Mouse (Mus musculus) heart, embryonic 10.5 days (tissue): ENCODE measurements around the gene 1700011L22Rik. TPM values are rescaled to one million over a fixed set of nuclear protein-coding genes. Genes with fewer than 3 reads are reported as not detected.

ENCODE experiments used
- DNase-seq: peaks from one replicate; pipeline ENCODE4 v3.0.0-alpha.2; 2017; ENCODE audit warnings: low spot score
- H3K27ac ChIP-seq: fragments of 300-500 bp; sonication (generic); 2 replicates; pipeline ENCODE4 v1.5.1; 2016; ENCODE audit warnings: mild to moderate bottlenecking
- H3K27me3 ChIP-seq: fragments of 300-500 bp; sonication (generic); 2 replicates; pipeline ENCODE4 v1.6.1; 2016; ENCODE audit warnings: mild to moderate bottlenecking; ENCODE audit not compliant: poor library complexity, insufficient read depth, severe bottlenecking
- H3K36me3 ChIP-seq: fragments of 300-500 bp; sonication (generic); 2 replicates; pipeline ENCODE4 v1.6.1; 2016; ENCODE audit warnings: mild to moderate bottlenecking, moderate library complexity
- H3K4me1 ChIP-seq: fragments of 300-500 bp; sonication (generic); 2 replicates; pipeline ENCODE4 v1.6.1; 2016; ENCODE audit warnings: mild to moderate bottlenecking
- H3K4me3 ChIP-seq: fragments of 300-500 bp; sonication (generic); 2 replicates; pipeline ENCODE4 v1.5.1; 2016; ENCODE audit warnings: mild to moderate bottlenecking, moderate library complexity
- H3K9me3 ChIP-seq: fragments of 300-500 bp; sonication (generic); 2 replicates; pipeline ENCODE4 v1.6.1; 2016; ENCODE audit warnings: mild to moderate bottlenecking, moderate library complexity
- WGBS: fragments of 180-500 bp; shearing (Covaris S2); methylation state at CpG from one replicate; pipeline ENCODE4 v1.1.7; 2016; 5-methylcytosine and 5-hydroxymethylcytosine counted together
- polyA plus RNA-seq: library from polyadenylated mRNA; unstranded; fragments of >200 nt; fragmentation: Nextera tagmentation; extraction: Ambion mirVana; gene quantifications from 2 replicates; pipeline ENCODE4 v1.2.1, GENCODE M21; 2016

Gene 1700011L22Rik
- polyA plus RNA-seq, 1 experiment from 2014 or later = not detected

DNA sequence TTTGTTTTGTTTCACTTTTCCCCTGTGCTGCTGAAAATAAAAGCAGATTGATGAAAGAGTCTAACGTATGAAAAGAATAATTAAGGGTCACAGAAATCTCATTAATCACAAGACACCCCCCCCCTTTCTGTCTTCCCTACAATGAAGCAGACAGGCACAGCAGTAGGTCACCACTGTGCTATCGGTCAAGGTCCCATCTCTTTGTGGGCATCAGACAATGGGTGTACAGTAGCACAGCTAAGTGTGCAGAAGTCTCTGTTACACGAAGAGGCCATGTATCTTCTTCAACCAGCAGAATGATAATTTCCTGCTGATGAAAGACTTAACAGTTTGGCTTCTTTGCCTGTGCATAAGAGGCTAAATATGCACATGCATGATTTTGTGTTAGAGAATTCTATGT, 49.7 kb downstream of the 1700011L22Rik start:
- H3K27ac ChIP-seq = no peak overlapping the region
- no peak overlapping the region for H3K4me3 ChIP-seq
- peaks cover 3% of the 10 kb centered on the region; the same call in 1 of the 2 replicates for H3K36me3 ChIP-seq
- H3K4me1 ChIP-seq = peaks cover 6% of the 10 kb centered on the region; the same call in 1 of the 2 replicates
- 73% methylated on average over 3 of the region's 3 CpGs for WGBS
- no peaks in the 10 kb centered on the region for H3K27me3 ChIP-seq
- no peak for DNase-seq
- H3K9me3 ChIP-seq = no peaks in the 10 kb centered on the region

DNA sequence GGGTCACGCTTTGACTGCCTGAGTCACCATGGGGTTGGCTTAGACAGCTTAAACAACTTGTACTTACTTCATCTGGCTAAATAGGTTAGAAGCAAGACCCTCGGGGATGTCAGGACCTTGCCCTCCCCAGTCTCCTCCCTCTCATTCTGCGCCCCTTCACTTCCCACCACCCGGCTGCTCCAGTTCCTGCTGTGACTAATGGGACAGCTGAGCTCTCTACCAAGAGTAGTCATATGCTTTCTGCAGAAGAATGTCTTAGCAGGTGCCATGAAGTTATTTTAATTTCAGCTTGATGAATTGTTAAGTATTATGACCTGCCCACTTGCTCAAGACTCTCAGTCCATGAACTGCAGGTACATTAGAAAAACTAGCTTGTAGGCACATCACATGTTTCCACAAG, 51.9 kb downstream of the 1700011L22Rik start:
- H3K9me3 ChIP-seq = no peaks in the 10 kb centered on the region
- no peak overlapping the region for H3K27ac ChIP-seq
- no peak for DNase-seq
- WGBS = 75% methylated on average over 4 of the region's 4 CpGs
- no peak overlapping the region for H3K4me3 ChIP-seq
- H3K4me1 ChIP-seq = no peaks in the 10 kb centered on the region
- peaks cover 12% of the 10 kb centered on the region for H3K36me3 ChIP-seq
- H3K27me3 ChIP-seq = no peaks in the 10 kb centered on the region

DNA sequence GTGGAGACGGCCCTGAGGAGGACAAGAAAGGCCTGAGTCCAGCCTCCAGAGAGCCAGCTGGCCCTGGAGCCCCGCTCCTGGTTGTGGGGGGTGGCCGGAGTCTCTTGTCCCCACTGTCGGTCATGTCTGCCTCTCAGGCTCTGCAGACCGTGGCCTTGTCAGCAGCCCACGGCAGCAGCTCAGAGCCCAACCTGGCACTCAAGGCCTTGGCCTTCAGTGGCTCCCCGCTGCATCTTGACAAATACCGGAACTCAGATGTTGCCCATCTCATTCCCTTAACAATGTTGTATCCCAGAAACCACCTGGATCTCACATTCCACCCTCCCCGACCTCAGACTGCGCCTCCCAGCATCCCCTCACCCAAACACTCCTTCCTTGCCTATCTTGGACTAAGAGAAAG, 58.3 kb downstream of the 1700011L22Rik start:
- Histone ChIP-seq H3K4me1 (peaks cover 10% of the 10 kb centered on the region), H3K4me3 (no peak overlapping the region), H3K36me3 (peaks cover 76% of the 10 kb centered on the region), H3K27me3 (no peaks in the 10 kb centered on the region), H3K9me3 (no peaks in the 10 kb centered on the region), H3K27ac (no peak overlapping the region)
- 89% methylated on average over 10 of the region's 10 CpGs for WGBS
- no peak for DNase-seq

DNA sequence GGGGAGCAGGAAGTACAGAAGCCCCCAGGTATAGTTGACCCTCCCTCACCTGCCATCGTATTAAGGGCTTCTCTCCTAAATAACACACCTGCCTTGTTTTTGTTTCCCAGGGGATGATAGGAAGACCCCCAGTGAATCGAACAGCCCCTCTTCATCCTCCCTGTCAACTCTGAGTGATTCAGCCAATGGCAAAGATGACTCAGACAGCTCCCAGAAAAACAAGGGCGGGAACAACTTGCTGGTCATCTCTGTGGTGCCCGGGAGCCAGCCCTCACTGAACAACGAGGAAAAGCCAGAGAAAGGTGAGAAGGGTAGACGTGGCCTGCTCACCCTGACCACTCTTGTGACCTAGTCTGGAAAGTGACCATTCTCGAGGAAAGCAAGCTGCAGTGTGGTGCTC, 62.9 kb downstream of the 1700011L22Rik start:
- no peak for DNase-seq
- peaks cover 10% of the 10 kb centered on the region for H3K4me1 ChIP-seq
- H3K9me3 ChIP-seq = no peaks in the 10 kb centered on the region
- 82% methylated on average over 7 of the region's 7 CpGs for WGBS
- no peaks in the 10 kb centered on the region for H3K27me3 ChIP-seq
- H3K27ac ChIP-seq = no peak overlapping the region
- peaks cover 99% of the 10 kb centered on the region for H3K36me3 ChIP-seq
- no peak overlapping the region for H3K4me3 ChIP-seq

DNA sequence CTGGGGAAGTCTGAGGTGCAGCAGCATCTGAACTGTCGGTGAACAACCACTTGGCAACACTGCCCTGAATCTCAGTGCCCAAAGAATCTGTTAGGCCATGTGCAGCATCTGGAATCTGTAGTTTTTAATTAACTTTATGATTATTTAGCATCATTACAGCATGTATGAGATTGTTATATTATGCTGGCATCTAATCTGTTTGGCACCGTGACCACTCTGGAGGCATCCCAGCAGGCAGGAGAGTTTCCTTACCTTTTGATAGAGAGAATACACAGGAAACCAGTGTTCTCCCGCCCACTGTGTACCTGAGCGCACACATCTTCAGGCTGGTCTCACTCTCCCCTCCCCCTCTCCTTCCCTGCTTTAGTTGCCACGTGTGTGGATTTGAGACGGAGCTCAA, 68.7 kb downstream of the 1700011L22Rik start:
- H3K36me3 ChIP-seq = peaks cover 82% of the 10 kb centered on the region
- H3K4me1 ChIP-seq = no peaks in the 10 kb centered on the region

DNA sequence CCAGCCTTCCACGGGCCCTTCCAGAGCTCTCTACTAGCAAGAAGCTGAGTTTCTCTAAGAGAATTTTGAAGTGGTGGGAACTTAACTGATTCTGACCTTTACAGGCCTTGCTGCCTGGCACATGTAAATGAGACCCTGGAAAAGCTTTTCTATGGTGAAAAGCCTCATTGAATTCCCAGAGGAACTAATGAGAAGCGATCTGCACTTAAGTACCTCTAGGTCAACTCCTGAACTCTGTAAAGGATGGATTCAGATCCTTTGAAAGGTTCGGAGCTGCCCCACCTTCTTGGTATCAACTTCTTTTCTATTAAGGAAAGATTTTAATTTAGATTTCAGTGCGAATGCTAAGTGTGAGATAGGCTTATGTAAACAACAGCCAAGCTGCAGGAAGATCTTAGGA, 72.4 kb downstream of the 1700011L22Rik start:
- Histone ChIP-seq H3K9me3 (no peaks in the 10 kb centered on the region), H3K4me3 (no peak overlapping the region), H3K27ac (no peak overlapping the region), H3K4me1 (peaks cover 15% of the 10 kb centered on the region), H3K27me3 (no peaks in the 10 kb centered on the region), H3K36me3 (peaks cover 47% of the 10 kb centered on the region)
- WGBS = 54% methylated on average over 4 of the region's 4 CpGs
- DNase-seq = no peak

More for the DNA sequence above, 68.7 kb downstream of the 1700011L22Rik start:
- Histone ChIP-seq H3K27ac (no peak overlapping the region), H3K4me3 (no peak overlapping the region), H3K9me3 (no peaks in the 10 kb centered on the region), H3K27me3 (no peaks in the 10 kb centered on the region)
- no peak for DNase-seq
- 89% methylated on average over 6 of the region's 6 CpGs for WGBS

DNA sequence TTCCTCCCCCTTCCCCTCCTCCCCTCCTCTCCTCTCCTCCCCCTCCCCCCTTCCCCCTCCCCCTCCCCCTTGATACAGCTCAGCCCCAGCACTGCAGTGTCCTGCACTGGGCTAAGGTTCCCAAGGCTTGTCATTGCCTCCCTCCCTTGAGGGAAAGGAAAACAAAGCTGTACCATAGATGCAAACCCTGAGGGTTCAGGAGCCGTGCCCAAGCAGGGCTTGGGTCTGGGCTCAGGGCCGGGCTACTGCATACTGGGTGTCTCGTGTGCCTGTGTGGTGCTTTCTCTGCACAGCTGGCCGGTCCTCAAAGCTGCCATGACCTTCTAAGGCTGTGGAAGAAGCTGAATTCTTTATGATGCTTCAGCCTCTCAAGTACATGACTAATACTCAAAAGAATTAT, 74.8 kb downstream of the 1700011L22Rik start:
- no peak for DNase-seq
- H3K36me3 ChIP-seq = peaks cover 23% of the 10 kb centered on the region
- H3K27me3 ChIP-seq = no peaks in the 10 kb centered on the region
- WGBS = 46% methylated on average over 4 of the region's 4 CpGs
- peak overlapping the region; percentile 62 for H3K27ac ChIP-seq
- H3K9me3 ChIP-seq = no peaks in the 10 kb centered on the region
- H3K4me1 ChIP-seq = peaks cover 15% of the 10 kb centered on the region
- no peak overlapping the region for H3K4me3 ChIP-seq

DNA sequence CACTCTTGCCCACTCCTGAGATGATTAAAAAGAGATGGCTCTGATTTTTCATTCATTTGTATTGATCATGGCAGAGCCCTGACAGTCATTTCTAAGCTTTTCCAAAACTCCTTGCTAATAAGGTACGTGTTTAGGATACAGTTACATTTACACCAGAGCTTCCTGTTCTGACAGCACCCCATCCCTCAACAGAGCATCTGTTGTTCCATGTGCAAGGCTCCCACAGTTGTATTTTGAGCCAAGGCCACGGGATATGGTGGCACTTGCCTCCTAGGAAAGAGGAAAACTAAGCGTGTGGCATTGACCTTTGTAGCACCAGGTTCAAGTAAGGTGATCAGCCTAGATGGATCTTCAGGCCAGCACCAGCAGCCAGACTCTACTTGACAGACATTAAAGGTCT, 83.1 kb downstream of the 1700011L22Rik start:
- 90% methylated on average over 3 of the region's 3 CpGs for WGBS
- DNase-seq = no peak
- Histone ChIP-seq H3K4me3 (no peak overlapping the region), H3K9me3 (no peaks in the 10 kb centered on the region), H3K27ac (no peak overlapping the region), H3K27me3 (no peaks in the 10 kb centered on the region), H3K36me3 (peaks cover 16% of the 10 kb centered on the region; the same call in 1 of the 2 replicates), H3K4me1 (peaks cover 26% of the 10 kb centered on the region)

DNA sequence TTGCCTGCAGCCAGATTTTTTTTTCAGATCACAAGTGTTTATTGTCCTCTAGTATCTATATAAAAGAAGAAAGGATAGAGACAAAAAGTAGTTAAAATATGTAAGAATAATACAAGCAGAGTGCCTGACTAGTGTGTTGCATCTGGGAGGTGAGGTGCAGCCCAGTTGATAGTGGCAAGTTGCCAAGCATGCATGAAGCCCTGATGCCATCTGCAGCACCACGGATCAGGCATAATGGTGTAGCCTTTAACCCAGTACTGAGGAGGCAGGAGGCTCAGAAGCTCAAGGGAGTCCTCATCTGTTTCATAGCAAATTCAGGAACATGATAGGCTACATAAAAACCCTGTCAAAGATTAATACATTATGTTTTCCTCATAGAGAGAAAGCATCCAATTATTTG, 84.0 kb downstream of the 1700011L22Rik start:
- Histone ChIP-seq H3K36me3 (peaks cover 21% of the 10 kb centered on the region; the same call in 1 of the 2 replicates), H3K4me3 (no peak overlapping the region), H3K27ac (no peak overlapping the region), H3K4me1 (peaks cover 26% of the 10 kb centered on the region), H3K9me3 (no peaks in the 10 kb centered on the region), H3K27me3 (no peaks in the 10 kb centered on the region)
- 49% methylated on average over 1 of the region's 1 CpGs for WGBS
- no peak for DNase-seq

DNA sequence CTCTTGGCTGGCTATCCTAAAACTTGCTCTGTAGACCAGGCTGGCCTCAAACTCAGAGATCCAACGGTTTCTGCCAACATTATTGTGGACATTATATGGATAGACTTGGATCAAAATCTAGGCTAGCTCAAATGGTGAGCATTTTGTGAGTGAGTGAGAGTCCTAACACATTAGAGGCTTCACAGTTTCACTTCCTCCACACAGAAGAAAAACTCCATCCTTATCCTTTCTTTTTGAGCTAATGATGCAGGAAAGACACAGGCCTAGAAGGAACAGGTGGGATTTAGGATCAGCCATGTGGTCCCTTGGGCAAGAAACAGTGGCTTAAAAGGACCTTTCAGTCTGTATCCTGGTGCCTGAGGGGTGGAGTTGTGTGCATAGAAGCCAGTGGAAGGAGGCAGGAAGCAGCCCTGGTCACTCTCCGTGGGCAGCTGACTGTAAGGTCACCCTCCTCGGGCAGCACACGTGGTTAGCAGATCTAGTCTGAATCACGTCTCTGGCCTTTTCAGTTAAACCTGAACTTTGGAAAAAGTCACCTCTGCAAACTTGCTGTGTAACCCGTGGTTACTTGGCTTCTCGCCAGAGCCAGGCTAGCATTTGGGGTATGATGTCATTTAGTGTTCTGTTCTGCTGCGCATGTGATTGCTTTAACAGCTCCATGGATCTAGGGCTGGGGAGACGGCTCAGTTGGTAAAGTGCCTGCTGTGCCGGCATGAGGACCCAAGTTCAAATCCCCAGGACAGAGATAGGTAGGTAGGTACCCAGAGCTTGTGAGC, 85.6 kb downstream of the 1700011L22Rik start:
- H3K27ac ChIP-seq = peak overlapping the region; percentile 36; the same call in 1 of the 2 replicates

DNA sequence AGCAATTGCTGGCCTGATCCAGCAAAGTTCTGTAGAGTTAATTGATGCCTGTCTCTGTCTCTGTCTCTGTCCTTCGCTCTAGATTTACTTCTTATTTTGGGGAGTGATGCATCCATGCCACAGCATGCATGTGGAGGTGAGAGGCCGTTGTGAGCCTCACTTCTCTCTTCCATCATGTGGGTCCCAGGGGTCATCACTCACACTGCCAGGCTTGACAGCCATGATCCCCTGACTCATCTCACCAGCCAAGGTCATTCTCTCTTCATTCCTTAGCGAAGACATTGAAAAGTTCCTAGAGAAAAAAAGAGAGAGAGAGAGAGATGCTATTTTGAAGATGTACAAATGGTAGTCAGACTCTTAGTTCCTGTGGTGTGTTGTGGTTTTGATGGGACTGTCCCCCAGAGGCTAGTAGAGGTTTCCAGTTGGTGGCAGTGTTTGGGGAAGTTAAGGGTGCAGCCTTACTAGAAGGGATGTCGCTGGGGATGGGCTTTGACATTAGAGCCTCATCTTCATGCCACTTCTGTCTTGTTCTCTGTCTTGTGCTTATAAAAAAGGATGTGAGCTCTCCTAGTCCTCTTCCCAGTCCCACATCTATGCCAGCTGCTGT, 87.1 kb downstream of the 1700011L22Rik start:
- Histone ChIP-seq H3K27me3 (no peaks in the 10 kb centered on the region), H3K9me3 (no peaks in the 10 kb centered on the region), H3K4me1 (peaks cover 27% of the 10 kb centered on the region), H3K4me3 (no peak overlapping the region), H3K36me3 (peaks cover 41% of the 10 kb centered on the region; the same call in 1 of the 2 replicates), H3K27ac (no peak overlapping the region)
- DNase-seq = no peak
- WGBS = 79% methylated on average over 4 of the region's 4 CpGs

More for the DNA sequence above, 85.6 kb downstream of the 1700011L22Rik start:
- H3K27me3 ChIP-seq = no peaks in the 10 kb centered on the region
- 56% methylated on average over 10 of the region's 10 CpGs for WGBS
- peaks cover 27% of the 10 kb centered on the region; the same call in 1 of the 2 replicates for H3K36me3 ChIP-seq
- no peaks in the 10 kb centered on the region for H3K9me3 ChIP-seq
- peaks cover 27% of the 10 kb centered on the region for H3K4me1 ChIP-seq
- DNase-seq = no peak
- no peak overlapping the region for H3K4me3 ChIP-seq
